Mouse (Mus musculus) neural tube, embryonic 12.5 days (tissue): ENCODE measurements around the gene Hnrnpa3. TPM values are rescaled to one million over a fixed set of nuclear protein-coding genes. Genes with fewer than 3 reads are reported as not detected.

Source experiments
- ATAC-seq: fragments of 200-750 bp; cut with Nextera tagmentation; 2 replicates; pipeline ENCODE4 v1.8.0; 2017; ENCODE audit warnings: low read depth, mild to moderate bottlenecking, moderate TSS enrichment, moderate library complexity; ENCODE audit not compliant: low FRiP score
- H3K27ac ChIP-seq: fragments of 300-500 bp; sonication (generic); 2 replicates; pipeline ENCODE4 v1.5.1; 2016
- H3K27me3 ChIP-seq: fragments of 300-500 bp; sonication (generic); replicated peaks from 2 replicates; pipeline ENCODE4 v1.6.1; 2016; ENCODE audit warnings: mild to moderate bottlenecking
- H3K36me3 ChIP-seq: fragments of 300-500 bp; sonication (generic); 2 replicates; pipeline ENCODE4 v1.6.1; 2016; ENCODE audit warnings: mild to moderate bottlenecking
- H3K4me1 ChIP-seq: fragments of 300-500 bp; sonication (generic); 2 replicates; pipeline ENCODE4 v1.6.1; 2016
- H3K4me2 ChIP-seq: fragments of 300-500 bp; sonication (generic); replicated peaks from 2 replicates; pipeline ENCODE4 v1.6.1; 2016; ENCODE audit warnings: mild to moderate bottlenecking
- H3K4me3 ChIP-seq: fragments of 300-500 bp; sonication (generic); 2 replicates; pipeline ENCODE4 v1.5.1; 2016
- H3K9ac ChIP-seq: fragments of 300-500 bp; sonication (generic); 2 replicates; pipeline ENCODE4 v1.6.1; 2016; ENCODE audit warnings: mild to moderate bottlenecking
- H3K9me3 ChIP-seq: fragments of 300-500 bp; sonication (generic); 2 replicates; pipeline ENCODE4 v1.6.1; 2016; ENCODE audit warnings: mild to moderate bottlenecking
- WGBS: fragments of 180-500 bp; shearing (Covaris S2); methylation state at CpG from one replicate; pipeline ENCODE4 v1.1.7; 2016; 5-methylcytosine and 5-hydroxymethylcytosine counted together
- polyA plus RNA-seq: library from polyadenylated mRNA; unstranded; fragments of >200 nt; fragmentation: Nextera tagmentation; extraction: Ambion mirVana; gene quantifications from 2 replicates; pipeline ENCODE4 v1.2.1, GENCODE M21; 2016

Hnrnpa3 gene
- polyA plus RNA-seq, 1 experiment from 2014 or later: 334 TPM

DNA sequence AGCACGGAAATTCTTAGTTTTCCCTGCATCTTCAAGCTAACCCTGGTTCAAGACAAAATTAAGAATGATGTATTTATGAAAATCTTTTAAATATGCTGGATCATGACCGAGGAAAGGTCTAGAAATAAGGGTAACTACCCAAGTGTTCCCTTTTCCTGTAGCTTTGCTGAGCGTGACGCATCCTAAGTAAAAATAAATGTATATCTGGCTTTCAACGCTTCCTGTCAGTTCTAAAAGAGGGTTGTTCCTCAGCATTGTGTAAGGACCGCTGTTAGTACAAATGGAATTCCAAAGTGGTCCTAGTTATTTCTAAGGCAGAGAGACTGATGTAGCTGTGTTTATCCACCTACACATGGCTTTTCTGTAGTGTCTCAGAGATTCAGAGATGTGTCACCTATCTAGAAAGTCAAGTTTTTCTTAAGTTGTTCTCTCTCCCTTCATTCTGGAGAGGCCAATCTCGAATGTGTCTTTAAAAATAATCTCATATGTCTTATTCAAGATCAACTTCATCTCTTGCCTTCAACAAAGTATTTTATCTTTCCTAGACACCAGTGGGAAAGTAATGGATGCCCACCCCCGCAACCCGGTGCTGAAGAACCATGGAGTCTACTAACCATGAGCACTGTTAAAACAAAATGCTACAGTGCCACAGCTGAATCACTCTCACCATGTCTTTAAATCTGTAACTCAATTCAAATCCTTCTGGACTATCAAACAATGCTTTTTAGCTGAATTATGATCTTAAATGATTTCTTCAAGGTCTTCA, 42.9 kb downstream of the Hnrnpa3 start:
- Histone ChIP-seq H3K9me3 (no peaks in the 10 kb centered on the region), H3K27me3 (no peaks in the 10 kb centered on the region), H3K36me3 (no peaks in the 10 kb centered on the region), H3K4me2 (peak overlapping the region; percentile 85), H3K9ac (no peak overlapping the region), H3K4me3 (no peak overlapping the region), H3K4me1 (peaks cover 12% of the 10 kb centered on the region), H3K27ac (no peak overlapping the region)
- WGBS: 83% methylated on average over 9 of the region's 9 CpGs
- no peak for ATAC-seq

DNA sequence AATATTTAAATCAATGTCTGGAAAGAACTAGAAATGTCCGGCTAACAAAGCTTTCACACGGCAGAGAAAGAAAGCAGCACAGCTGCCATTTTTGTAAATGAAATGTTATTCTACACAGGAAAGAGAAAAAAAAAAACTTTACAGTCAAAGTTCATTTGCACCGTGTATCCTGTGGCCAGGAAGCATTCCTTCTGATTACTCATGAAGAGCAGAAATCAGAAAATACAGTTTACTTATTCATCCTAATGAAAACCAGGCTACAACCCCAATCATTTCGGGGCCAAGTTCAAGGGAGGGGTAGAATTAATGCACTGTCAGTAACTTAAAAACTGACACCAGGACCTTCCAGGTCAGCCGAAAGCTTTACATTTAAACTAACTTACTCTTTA, 43.5 kb downstream of the Hnrnpa3 start:
- WGBS: 48% methylated on average over 5 of the region's 5 CpGs
- Histone ChIP-seq H3K4me2 (peak overlapping the region; percentile 85), H3K9ac (no peak overlapping the region), H3K4me1 (peaks cover 12% of the 10 kb centered on the region), H3K9me3 (no peaks in the 10 kb centered on the region), H3K27ac (no peak overlapping the region), H3K36me3 (no peaks in the 10 kb centered on the region), H3K27me3 (no peaks in the 10 kb centered on the region), H3K4me3 (no peak overlapping the region; the same call in 1 of the 2 replicates)
- ATAC-seq: no peak

- no peaks in the 10 kb centered on the region for H3K9me3 ChIP-seq
- WGBS: under 1% methylated on average over 62 of the region's 62 CpGs
- peak overlapping the region; percentile 75 for H3K9ac ChIP-seq
- H3K27me3 ChIP-seq: no peaks in the 10 kb centered on the region
- H3K4me1 ChIP-seq: peaks cover 12% of the 10 kb centered on the region
- H3K36me3 ChIP-seq: no peaks in the 10 kb centered on the region
- peak overlapping the region; percentile 57 for H3K4me3 ChIP-seq
- ATAC-seq: peak; percentile 83
- peak overlapping the region; percentile 85 for H3K4me2 ChIP-seq
- peak overlapping the region; percentile 72 for H3K27ac ChIP-seq
Observed at GRCm38 (mm10) chr2:75703375-75704181, 44.5 kb downstream of the Hnrnpa3 start.

- Histone ChIP-seq H3K27ac (peak within 1 kb of the TSS; percentile 72), H3K36me3 (no peaks in the 10 kb centered on the region), H3K4me2 (peak within 1 kb of the TSS; percentile 85), H3K4me3 (peak within 1 kb of the TSS; percentile 57), H3K9me3 (no peaks in the 10 kb centered on the region), H3K4me1 (peaks cover 12% of the 10 kb centered on the region), H3K9ac (peak within 1 kb of the TSS; percentile 75), H3K27me3 (no peaks in the 10 kb centered on the region)
- WGBS: under 1% methylated on average over 58 of the region's 58 CpGs
- peak; percentile 84 for ATAC-seq
Observed at GRCm38 (mm10) chr2:75704234-75705161, 45.4 kb downstream of the Hnrnpa3 start, which contains the start of gene Nfe2l2. Gene Nfe2l2 (minus strand): TSS chr2:75704641.

- H3K4me3 ChIP-seq: peak overlapping the region; percentile 57
- no peaks in the 10 kb centered on the region for H3K9me3 ChIP-seq
- ATAC-seq: peak; percentile 4; the same call in 1 of the 2 replicates
- peak overlapping the region; percentile 75 for H3K9ac ChIP-seq
- peaks cover 12% of the 10 kb centered on the region for H3K4me1 ChIP-seq
- H3K36me3 ChIP-seq: no peaks in the 10 kb centered on the region
- no peaks in the 10 kb centered on the region for H3K27me3 ChIP-seq
- WGBS: 32% methylated on average over 19 of the region's 19 CpGs
- H3K4me2 ChIP-seq: peak overlapping the region; percentile 85
- no peak overlapping the region for H3K27ac ChIP-seq
Observed at GRCm38 (mm10) chr2:75705162-75705752, 46.2 kb downstream of the Hnrnpa3 start.

DNA sequence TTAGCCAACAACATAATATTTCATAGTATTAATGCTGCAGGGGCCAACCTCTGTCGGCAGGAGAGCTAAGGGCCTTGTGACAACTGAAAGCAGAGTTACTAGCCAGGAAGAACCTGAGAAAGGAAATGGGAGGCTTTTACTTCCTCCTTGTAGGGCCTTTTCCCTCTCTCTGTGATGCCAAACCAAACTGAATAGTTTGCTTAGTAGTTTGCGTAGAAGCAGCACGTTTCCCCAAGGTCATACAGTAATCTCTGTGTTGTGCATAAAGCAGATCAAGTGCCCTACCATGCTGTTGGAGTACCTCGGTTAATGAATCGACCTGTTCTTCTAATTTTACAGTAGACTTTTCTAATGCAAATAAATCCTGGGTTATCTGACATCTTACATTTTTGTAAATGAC, 47.4 kb downstream of the Hnrnpa3 start:
- Histone ChIP-seq H3K4me1 (peaks cover 12% of the 10 kb centered on the region), H3K9ac (no peak overlapping the region), H3K27ac (no peak overlapping the region), H3K27me3 (no peaks in the 10 kb centered on the region), H3K4me3 (no peak overlapping the region), H3K9me3 (no peaks in the 10 kb centered on the region), H3K36me3 (no peaks in the 10 kb centered on the region), H3K4me2 (no peak overlapping the region)
- no peak for ATAC-seq
- 80% methylated on average over 5 of the region's 5 CpGs for WGBS

GRCm38 (mm10) chr2:75707420-75707819, 48.4 kb downstream of the Hnrnpa3 start:
- Histone ChIP-seq H3K9ac (no peak overlapping the region), H3K4me3 (no peak overlapping the region), H3K36me3 (no peaks in the 10 kb centered on the region), H3K4me1 (peaks cover 12% of the 10 kb centered on the region), H3K27me3 (no peaks in the 10 kb centered on the region), H3K27ac (no peak overlapping the region), H3K9me3 (no peaks in the 10 kb centered on the region), H3K4me2 (no peak overlapping the region)
- 6% methylated on average over 1 of the region's 1 CpGs for WGBS
- no peak for ATAC-seq

- no peaks in the 10 kb centered on the region; the same call in 1 of the 2 replicates for H3K4me1 ChIP-seq
- H3K36me3 ChIP-seq: no peaks in the 10 kb centered on the region
- H3K4me3 ChIP-seq: no peak overlapping the region
- H3K9me3 ChIP-seq: no peaks in the 10 kb centered on the region
- WGBS: 93% methylated on average over 3 of the region's 3 CpGs
- H3K9ac ChIP-seq: no peak overlapping the region
- no peak overlapping the region for H3K4me2 ChIP-seq
- H3K27ac ChIP-seq: no peak overlapping the region
- ATAC-seq: no peak
- no peaks in the 10 kb centered on the region for H3K27me3 ChIP-seq
Observed at GRCm38 (mm10) chr2:75713083-75713482, 54.0 kb downstream of the Hnrnpa3 start.

DNA sequence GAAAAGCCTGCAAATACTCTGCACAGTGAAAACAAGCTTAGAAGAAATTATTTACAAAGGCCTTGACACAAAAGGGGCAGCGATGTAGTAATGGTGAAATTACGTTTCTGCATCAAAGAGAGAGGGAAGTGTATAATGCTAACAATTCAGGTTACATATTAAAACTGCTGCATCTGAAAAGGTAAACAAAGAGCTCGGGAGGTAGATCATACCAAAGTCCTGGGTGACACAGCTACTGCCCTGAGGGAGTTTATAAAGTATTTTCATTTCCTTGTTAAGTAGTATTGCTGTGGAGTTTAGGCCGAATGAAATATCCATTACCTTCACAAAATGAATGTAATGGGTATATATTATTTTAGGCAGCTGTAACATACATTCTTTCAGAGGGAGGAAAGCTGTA, 55.7 kb downstream of the Hnrnpa3 start:
- Histone ChIP-seq H3K9ac (no peak overlapping the region), H3K9me3 (no peaks in the 10 kb centered on the region), H3K27ac (no peak overlapping the region), H3K36me3 (no peaks in the 10 kb centered on the region), H3K4me1 (no peaks in the 10 kb centered on the region; the same call in 1 of the 2 replicates), H3K4me2 (no peak overlapping the region), H3K4me3 (no peak overlapping the region), H3K27me3 (no peaks in the 10 kb centered on the region)
- WGBS: 83% methylated on average over 4 of the region's 4 CpGs
- no peak for ATAC-seq

- Histone ChIP-seq H3K27ac (no peak overlapping the region), H3K4me1 (no peaks in the 10 kb centered on the region; the same call in 1 of the 2 replicates), H3K9me3 (no peaks in the 10 kb centered on the region), H3K4me2 (no peak overlapping the region), H3K9ac (no peak overlapping the region), H3K4me3 (no peak overlapping the region), H3K36me3 (no peaks in the 10 kb centered on the region), H3K27me3 (no peaks in the 10 kb centered on the region)
- ATAC-seq: no peak
- 50% methylated on average over 12 of the region's 12 CpGs for WGBS
Observed at GRCm38 (mm10) chr2:75716046-75717016, 57.3 kb downstream of the Hnrnpa3 start.
